Mouse (Mus musculus): Measurements from ENCODE around the gene Ywhaq. TPM values are rescaled to one million over a fixed set of nuclear protein-coding genes. Genes with fewer than 3 reads are reported as not detected.

Ywhaq gene
- polyA plus RNA-seq, 1 experiment = 39.4 TPM

- Histone ChIP-seq H3K4me1 (ENCODE audit: control insufficient read depth, insufficient read depth, insufficient read length, low read length) (no peaks in the 10 kb centered on the region; the same call in 1 of the 2 replicates), H3K4me3 (ENCODE audit: low read depth, low read length) (peak overlapping the region; percentile 79), H3K36me3 (ENCODE audit: control insufficient read depth, insufficient read depth, low read length) (no peaks in the 10 kb centered on the region), H3K27ac (ENCODE audit: insufficient read depth, low read depth, low read length) (peak overlapping the region; percentile 94), H3K27me3 (ENCODE audit: control insufficient read depth, insufficient read depth, low read length) (no peaks in the 10 kb centered on the region)
- 1% methylated on average over 24 of the region's 24 CpGs for WGBS
- TF ChIP-seq CTCF (IDR thresholded peaks at IDR 0.05; ENCODE audit: extremely low read depth, insufficient read length, insufficient replicate concordance, low read depth, low read length) = no peak
- TF ChIP-seq POLR2A (IDR thresholded peaks at IDR 0.05; ENCODE audit: low read depth, low read length) = no peak
Observed at GRCm38 (mm10) chr12:21373820-21374475, 43.5 kb downstream of the Ywhaq start.

DNA sequence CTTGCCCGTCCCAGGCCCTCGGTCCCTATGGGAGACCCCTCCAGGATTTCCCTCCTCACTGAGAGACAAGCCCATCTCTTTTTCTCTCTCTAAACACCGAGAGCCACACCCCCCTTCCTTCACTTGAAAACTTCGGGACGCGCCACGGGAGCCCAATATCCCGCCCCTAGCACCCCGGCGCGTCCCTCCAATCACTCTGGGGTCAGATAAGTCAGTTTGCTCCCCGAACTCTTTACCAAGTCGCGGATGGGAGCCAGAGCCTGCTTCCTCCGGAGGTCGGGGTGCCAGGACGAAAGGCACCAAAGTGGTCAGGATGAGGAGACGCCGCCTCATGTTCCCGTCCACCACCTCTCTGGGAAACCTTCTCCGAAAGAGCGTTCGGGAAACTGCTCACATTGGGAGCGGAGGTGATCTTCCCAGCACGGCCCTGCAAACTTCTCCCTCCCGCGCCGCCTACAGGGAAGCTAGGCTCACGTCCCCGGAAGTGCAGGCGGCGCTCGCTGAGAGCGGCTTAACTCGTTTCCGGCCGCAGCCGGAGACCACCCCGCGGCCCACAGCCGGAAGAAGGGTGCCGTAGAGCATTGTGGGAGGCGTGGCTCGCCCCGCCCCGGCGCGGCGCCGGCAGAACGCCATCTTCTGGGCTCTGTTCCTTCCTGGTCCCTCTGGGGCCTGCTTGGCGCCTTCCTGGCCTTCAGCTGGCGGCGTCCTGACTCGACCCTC lies 44.2 kb downstream of the Ywhaq start, which contains the start of gene Adam17:
Adam17 (minus strand) TSS at position 533 of the 720 bp plus-strand sequence.
- under 1% methylated on average over 55 of the region's 55 CpGs for WGBS
- peak; percentile 75 for TF ChIP-seq POLR2A (IDR thresholded peaks at IDR 0.05; ENCODE audit: low read depth, low read length)
- peak; percentile 58; the same call in 1 of the 2 replicates for TF ChIP-seq CTCF (IDR thresholded peaks at IDR 0.05; ENCODE audit: extremely low read depth, insufficient read length, insufficient replicate concordance, low read depth, low read length)
- peaks cover 4% of the 10 kb centered on the region; the same call in 1 of the 2 replicates for H3K4me1 ChIP-seq (ENCODE audit: control insufficient read depth, insufficient read depth, insufficient read length, low read length)
- peak within 1 kb of the TSS; percentile 94 for H3K27ac ChIP-seq (ENCODE audit: insufficient read depth, low read depth, low read length)
- H3K27me3 ChIP-seq (ENCODE audit: control insufficient read depth, insufficient read depth, low read length) = no peaks in the 10 kb centered on the region
- H3K36me3 ChIP-seq (ENCODE audit: control insufficient read depth, insufficient read depth, low read length) = no peaks in the 10 kb centered on the region
- H3K4me3 ChIP-seq (ENCODE audit: low read depth, low read length) = peak within 1 kb of the TSS; percentile 79

GRCm38 (mm10) chr12:21370035-21370611 lies 47.3 kb downstream of the Ywhaq start:
- H3K4me1 ChIP-seq (ENCODE audit: control insufficient read depth, insufficient read depth, insufficient read length, low read length) = peaks cover 5% of the 10 kb centered on the region; the same call in 1 of the 2 replicates
- no peak for TF ChIP-seq POLR2A (IDR thresholded peaks at IDR 0.05; ENCODE audit: low read depth, low read length)
- WGBS = 93% methylated on average over 1 of the region's 1 CpGs
- no peaks in the 10 kb centered on the region for H3K27me3 ChIP-seq (ENCODE audit: control insufficient read depth, insufficient read depth, low read length)
- no peak overlapping the region; the same call in 1 of the 2 replicates for H3K27ac ChIP-seq (ENCODE audit: insufficient read depth, low read depth, low read length)
- peaks cover 2% of the 10 kb centered on the region; the same call in 1 of the 2 replicates for H3K36me3 ChIP-seq (ENCODE audit: control insufficient read depth, insufficient read depth, low read length)
- H3K4me3 ChIP-seq (ENCODE audit: low read depth, low read length) = no peak overlapping the region

GRCm38 (mm10) chr12:21369087-21369410 lies 48.4 kb downstream of the Ywhaq start:
- Histone ChIP-seq H3K27me3 (ENCODE audit: control insufficient read depth, insufficient read depth, low read length) (no peaks in the 10 kb centered on the region), H3K4me3 (ENCODE audit: low read depth, low read length) (no peak overlapping the region), H3K27ac (ENCODE audit: insufficient read depth, low read depth, low read length) (peak overlapping the region; percentile 37), H3K36me3 (ENCODE audit: control insufficient read depth, insufficient read depth, low read length) (peaks cover 2% of the 10 kb centered on the region; the same call in 1 of the 2 replicates), H3K4me1 (ENCODE audit: control insufficient read depth, insufficient read depth, insufficient read length, low read length) (peaks cover 5% of the 10 kb centered on the region; the same call in 1 of the 2 replicates)
- 84% methylated on average over 5 of the region's 5 CpGs for WGBS
- TF ChIP-seq CTCF (IDR thresholded peaks at IDR 0.05; ENCODE audit: extremely low read depth, insufficient read length, insufficient replicate concordance, low read depth, low read length) (no peak), POLR2A (IDR thresholded peaks at IDR 0.05; ENCODE audit: low read depth, low read length) (no peak)

DNA sequence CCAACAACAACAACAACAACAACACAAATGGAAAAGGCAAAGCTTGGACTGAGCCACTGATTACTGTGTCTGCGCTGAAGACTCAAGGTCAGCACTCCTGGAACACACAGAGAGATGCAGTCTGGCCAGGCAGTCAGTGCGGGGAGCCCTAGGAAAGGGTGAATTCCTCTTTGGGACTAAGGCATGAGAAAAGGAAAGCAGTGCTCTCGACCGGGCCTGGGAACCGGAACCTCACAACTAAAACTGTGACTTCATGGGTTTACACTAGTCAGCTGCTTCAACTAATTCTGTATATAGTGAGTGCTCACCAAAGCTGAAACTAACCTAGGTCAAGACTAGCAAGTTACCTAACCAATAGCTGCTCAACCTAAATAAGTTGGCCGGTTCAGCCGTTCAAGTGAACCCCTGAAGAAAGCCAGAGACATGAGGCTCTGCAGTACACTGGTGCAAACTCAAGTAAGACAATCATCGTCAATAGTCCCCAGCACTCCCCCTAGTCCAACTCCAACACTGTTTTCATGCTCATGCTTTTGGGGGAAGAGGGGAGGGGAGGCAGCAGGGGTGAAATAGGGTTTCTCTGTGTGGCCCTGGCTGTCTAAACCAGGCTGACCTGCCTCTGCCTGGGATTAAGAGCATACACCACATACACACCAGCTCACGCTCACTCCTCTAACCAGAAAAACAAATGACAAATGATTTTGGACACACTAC lies 48.9 kb downstream of the Ywhaq start:
- 78% methylated on average over 9 of the region's 9 CpGs for WGBS
- Histone ChIP-seq H3K27me3 (ENCODE audit: control insufficient read depth, insufficient read depth, low read length) (no peaks in the 10 kb centered on the region), H3K27ac (ENCODE audit: insufficient read depth, low read depth, low read length) (peak overlapping the region; percentile 37), H3K36me3 (ENCODE audit: control insufficient read depth, insufficient read depth, low read length) (peaks cover 2% of the 10 kb centered on the region; the same call in 1 of the 2 replicates), H3K4me3 (ENCODE audit: low read depth, low read length) (no peak overlapping the region), H3K4me1 (ENCODE audit: control insufficient read depth, insufficient read depth, insufficient read length, low read length) (peaks cover 5% of the 10 kb centered on the region; the same call in 1 of the 2 replicates)
- no peak for TF ChIP-seq CTCF (IDR thresholded peaks at IDR 0.05; ENCODE audit: extremely low read depth, insufficient read length, insufficient replicate concordance, low read depth, low read length)
- TF ChIP-seq POLR2A (IDR thresholded peaks at IDR 0.05; ENCODE audit: low read depth, low read length) = no peak

DNA sequence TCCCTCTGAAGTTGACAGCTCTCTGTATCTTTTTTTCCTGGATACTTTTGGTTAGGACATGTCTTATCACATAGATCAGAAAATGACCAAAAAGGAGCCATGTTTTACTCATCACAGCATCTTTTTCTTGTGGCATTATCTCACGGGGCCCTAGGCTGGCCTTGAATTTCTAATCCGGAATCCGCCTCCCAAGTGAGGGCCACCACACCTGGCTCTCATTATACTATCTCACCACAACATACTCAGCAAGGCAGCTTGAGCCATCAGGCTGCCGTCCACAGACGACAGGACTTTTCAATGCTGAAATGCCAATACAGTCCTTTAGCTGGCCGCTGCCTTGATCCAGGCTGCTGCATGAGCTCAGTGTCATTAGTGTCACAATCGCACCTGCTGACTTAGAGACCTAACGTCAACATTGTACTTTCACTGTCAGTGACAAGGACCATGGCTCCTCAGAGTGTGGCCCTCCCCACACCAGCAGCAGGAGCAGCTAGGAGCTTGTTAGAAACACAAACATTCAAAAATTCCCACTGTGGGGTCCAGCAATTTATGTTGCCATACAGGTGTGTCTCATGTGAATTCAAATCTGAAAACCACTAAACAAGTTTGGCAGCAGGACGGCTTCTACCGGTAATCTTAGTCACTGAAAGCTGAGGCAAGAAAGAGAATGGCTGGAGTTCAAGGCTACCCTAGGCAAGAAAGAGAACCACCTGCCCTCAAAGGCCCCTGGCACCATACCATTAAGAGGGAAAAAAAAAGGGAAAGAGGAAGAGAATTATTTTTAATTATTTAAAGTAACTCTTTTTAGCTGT lies 52.6 kb downstream of the Ywhaq start:
- H3K27me3 ChIP-seq (ENCODE audit: control insufficient read depth, insufficient read depth, low read length) = no peaks in the 10 kb centered on the region
- H3K4me3 ChIP-seq (ENCODE audit: low read depth, low read length) = no peak overlapping the region
- peaks cover 7% of the 10 kb centered on the region; the same call in 1 of the 2 replicates for H3K4me1 ChIP-seq (ENCODE audit: control insufficient read depth, insufficient read depth, insufficient read length, low read length)
- peaks cover 10% of the 10 kb centered on the region for H3K36me3 ChIP-seq (ENCODE audit: control insufficient read depth, insufficient read depth, low read length)
- no peak for TF ChIP-seq CTCF (IDR thresholded peaks at IDR 0.05; ENCODE audit: extremely low read depth, insufficient read length, insufficient replicate concordance, low read depth, low read length)
- no peak for TF ChIP-seq POLR2A (IDR thresholded peaks at IDR 0.05; ENCODE audit: low read depth, low read length)
- H3K27ac ChIP-seq (ENCODE audit: insufficient read depth, low read depth, low read length) = no peak overlapping the region
- WGBS = 61% methylated on average over 10 of the region's 10 CpGs
